Mouse (Mus musculus) cortical plate, adult 2 months (tissue): Measurements from ENCODE around the gene Tango2. TPM values are rescaled to one million over a fixed set of nuclear protein-coding genes. Genes with fewer than 3 reads are reported as not detected.
A peak's percentile ranks its signal among the peaks of the same experiment; 100 is the strongest.

ENCODE experiments used
- H3K27ac ChIP-seq: fragments of 200-500 bp; 2 replicates; pipeline ENCODE4 v1.5.1; 2012; ENCODE audit warnings: low read length, control low read depth, inconsistent platforms; ENCODE audit not compliant: insufficient read depth
- H3K4me1 ChIP-seq: fragments of 200-500 bp; 2 replicates; pipeline ENCODE4 v1.6.1; 2011; ENCODE audit warnings: low read length; ENCODE audit not compliant: control insufficient read depth, insufficient read depth
- H3K4me3 ChIP-seq: fragments of 200-500 bp; 2 replicates; pipeline ENCODE4 v1.5.1; 2011; ENCODE audit warnings: mild to moderate bottlenecking, low read length, control low read depth; ENCODE audit not compliant: insufficient read depth
- CTCF ChIP-seq: fragments of 200-500 bp; IDR thresholded peaks from 2 replicates; pipeline ENCODE4 v1.5.1; 2011; ENCODE audit warnings: mild to moderate bottlenecking, control low read depth, low read length; ENCODE audit not compliant: insufficient read depth; ENCODE audit errors: extremely low read depth
- POLR2A ChIP-seq: fragments of 200-500 bp; IDR thresholded peaks from 2 replicates; pipeline ENCODE4 v1.6.1; 2011; ENCODE audit warnings: mild to moderate bottlenecking, low read length, control low read depth; ENCODE audit not compliant: insufficient read depth; ENCODE audit errors: extremely low read depth
- polyA plus RNA-seq: library from polyadenylated mRNA; depleted of rRNA; stranded (reverse); fragments of >200 nt; gene quantifications from 2 replicates; pipeline ENCODE4 v1.2.3, GENCODE M21; 2012; rRNA removed

The Tango2 gene
- 231 and 235 TPM in 2 replicates for polyA plus RNA-seq

DNA sequence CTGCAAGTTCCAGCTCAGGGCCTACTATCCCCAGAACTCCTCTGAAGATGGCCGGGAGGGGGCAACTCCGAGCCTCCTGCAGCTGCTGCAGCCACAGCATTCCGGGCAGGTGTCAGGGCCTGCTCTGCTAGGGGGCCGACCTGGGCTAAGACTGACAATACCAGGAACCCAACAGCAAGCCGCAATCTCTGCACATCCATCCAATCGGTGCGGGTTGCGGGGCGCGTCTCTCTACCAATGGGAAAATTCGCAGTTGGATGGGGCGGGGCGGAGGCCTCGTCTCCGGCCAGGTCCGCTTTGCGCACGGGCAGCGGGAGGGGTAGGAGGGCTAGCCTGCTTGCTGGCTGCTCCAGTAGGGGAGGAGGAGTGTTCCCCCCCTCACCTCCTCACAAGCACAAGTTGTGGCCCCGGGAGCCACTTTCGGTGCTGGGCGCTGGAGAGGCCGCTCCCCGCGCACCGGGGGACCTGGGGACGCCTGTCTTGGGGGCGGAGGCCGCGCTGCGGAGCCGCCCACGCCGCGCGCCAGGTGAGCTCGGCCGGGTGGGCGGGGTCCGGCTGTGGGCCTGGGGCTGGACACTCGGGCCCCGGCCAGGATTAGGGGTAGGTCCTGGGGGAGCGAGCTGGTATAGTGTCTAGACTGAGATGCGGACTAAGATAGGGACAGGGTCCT is at the start of gene Tango2, which contains the start of gene Arvcf:
Gene Tango2, minus strand, starts transcription at position 173 of the 670 bp plus-strand sequence.
Gene Arvcf, plus strand, starts transcription at position 252 of the 670 bp plus-strand sequence.
- Histone ChIP-seq H3K4me3 (peak within 1 kb of the TSS; percentile 50), H3K4me1 (peaks cover 2% of the 10 kb centered on the region; the same call in 1 of the 2 replicates), H3K27ac (no peak within 1 kb of the TSS)
- no peak for TF ChIP-seq CTCF
- TF ChIP-seq POLR2A, result peak; percentile 84; the same call in 1 of the 2 replicates

DNA sequence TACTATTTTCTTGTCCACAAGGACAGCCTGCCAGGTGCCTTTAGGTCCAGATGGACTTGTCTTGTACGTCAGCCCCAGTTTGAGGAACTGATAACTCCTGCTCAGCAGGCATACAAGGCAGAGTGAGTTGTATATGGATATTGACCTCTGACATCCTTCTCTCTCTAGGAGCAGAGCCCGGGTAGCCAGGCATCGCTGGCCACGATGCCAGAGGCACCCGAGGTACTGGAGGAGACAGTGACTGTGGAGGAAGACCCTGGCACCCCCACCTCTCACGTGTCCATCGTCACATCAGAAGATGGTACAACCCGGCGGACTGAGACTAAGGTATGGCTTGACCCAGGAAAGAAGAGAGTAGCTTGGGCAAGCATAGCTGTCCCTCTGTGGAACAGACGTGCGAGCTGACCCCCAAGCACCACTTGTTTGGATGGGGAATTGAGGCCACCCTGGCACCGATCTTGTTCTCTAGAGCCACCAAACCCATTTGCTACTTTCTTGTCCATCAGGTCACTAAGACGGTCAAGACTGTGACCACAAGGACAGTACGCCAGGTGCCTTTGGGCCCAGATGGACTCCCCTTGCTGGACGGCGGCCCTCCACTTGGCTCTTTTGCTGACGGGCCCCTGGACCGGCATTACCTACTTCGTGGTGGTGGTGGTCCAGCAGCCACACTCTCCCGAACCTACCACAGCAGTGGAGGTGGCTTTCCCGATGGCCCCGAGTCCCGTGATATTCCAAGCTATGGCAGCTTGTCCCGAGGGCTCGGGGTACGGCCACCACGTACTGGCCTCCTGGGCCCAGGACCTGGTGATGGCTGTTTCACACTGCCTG is 49.1 kb upstream of the Tango2 start:
- no peak overlapping the region for H3K27ac ChIP-seq

DNA sequence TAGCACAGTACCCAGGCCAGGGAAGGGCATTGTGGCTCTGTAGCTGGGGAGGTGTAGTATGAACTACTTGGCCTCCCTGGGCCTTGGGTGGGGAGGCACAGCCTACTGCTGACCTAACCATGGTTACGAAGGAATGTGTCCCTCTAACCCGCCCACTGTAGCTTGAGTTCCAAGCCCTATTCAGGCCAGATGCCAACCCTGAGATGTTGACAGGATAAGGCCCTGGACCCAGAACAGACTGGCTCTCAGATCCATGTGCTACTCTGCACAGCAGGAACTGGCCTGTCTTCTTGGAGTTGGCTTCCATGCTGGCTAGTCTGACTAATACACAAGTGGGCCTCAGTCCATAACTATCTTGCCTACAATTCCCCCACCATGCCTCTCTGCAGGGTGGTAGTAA is 48.3 kb upstream of the Tango2 start:
- no peak for TF ChIP-seq CTCF
- no peak for TF ChIP-seq POLR2A
- Histone ChIP-seq H3K4me1 (peaks cover 9% of the 10 kb centered on the region), H3K4me3 (no peak overlapping the region), H3K27ac (no peak overlapping the region)

More for the DNA sequence above, 49.1 kb upstream of the Tango2 start:
- TF ChIP-seq CTCF (no peak), POLR2A (no peak)
- Histone ChIP-seq H3K4me3 (no peak overlapping the region), H3K4me1 (peaks cover 9% of the 10 kb centered on the region)

DNA sequence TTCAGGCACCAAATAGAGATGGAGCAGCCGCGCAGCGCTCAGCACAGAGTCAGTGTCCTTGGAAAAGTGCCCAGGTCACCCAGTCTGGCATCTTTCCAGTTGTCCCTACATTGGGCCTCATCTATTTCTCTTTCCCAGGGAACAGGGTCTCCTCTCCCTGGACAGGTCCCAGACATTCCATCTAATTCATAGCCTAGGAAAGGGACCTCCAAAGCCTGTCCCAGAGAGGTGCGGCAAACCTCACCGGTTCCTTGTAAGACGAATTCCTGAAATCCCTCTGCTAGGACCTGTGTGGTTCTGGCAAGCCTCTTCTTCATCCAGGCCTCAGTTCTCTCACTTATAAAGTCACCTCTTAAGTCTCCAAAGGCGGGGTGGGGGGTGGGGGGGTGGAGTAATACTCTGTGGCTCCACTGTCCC is 47.7 kb upstream of the Tango2 start:
- Histone ChIP-seq H3K27ac (no peak overlapping the region), H3K4me1 (peaks cover 8% of the 10 kb centered on the region), H3K4me3 (no peak overlapping the region)
- TF ChIP-seq CTCF (no peak), POLR2A (no peak)

DNA sequence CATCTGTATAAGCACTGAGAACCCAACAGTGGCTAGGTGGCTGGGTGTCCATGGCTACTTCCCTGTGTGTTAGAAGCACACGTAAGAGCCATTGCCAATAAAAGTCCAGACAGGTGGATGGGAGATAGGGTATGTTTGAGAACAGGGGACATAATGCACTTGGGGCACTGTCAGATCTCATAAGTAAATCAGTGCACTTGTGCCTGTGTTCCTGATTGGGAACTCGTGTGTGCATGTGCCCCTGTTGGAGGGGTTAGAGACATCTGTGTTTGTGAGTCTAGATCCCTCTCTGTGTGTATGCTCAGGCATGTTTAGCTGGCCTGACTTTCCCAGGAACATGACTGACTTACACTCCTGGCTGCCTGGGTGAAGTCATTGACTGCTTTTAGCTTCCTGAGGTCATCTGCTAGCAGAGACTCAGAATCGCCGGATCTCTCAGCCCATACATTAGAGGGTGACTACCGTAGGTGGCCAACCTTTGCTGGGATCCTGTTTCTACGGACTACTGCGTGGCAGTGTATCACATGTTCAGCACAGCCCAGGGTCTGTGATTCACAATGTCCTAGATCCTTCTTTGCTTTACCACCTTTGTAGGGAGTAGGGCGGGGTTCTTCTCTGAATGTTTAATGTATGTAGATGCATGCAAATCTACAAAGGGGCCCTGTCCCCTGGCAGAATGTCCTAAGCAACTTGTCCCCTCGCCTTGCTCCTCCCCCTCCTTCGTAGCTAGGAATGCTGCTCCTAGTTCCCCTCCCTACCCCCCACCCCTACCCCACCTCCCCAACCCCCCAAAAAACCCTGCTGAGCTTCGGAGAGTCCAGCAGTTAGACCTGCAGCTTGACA is 47.1 kb upstream of the Tango2 start:
- peaks cover 4% of the 10 kb centered on the region; the same call in 1 of the 2 replicates for H3K4me1 ChIP-seq
- H3K27ac ChIP-seq, result no peak overlapping the region
- no peak overlapping the region for H3K4me3 ChIP-seq
- TF ChIP-seq POLR2A (no peak), CTCF (no peak)

DNA sequence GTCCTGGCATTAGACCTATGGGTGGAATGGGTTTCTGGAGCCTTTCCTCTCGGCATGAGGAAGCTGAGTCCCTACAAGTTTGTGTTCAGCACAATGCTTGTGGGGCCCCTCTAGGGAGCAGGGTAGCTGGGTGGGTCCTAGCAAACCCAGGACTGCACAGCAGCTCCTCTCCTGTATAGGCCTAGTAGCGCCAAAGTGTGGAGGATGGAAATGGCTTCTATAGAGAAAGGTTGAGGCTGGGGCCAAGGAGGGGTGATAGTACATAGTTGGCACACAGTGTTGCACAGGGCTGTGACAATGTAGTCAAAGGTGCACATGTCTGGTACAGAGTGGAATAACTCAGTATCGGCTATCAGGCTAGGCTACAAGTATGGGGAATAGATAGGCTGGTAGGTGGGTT is 46.2 kb upstream of the Tango2 start:
- no peak overlapping the region for H3K4me3 ChIP-seq
- peaks cover 4% of the 10 kb centered on the region; the same call in 1 of the 2 replicates for H3K4me1 ChIP-seq
- no peak overlapping the region for H3K27ac ChIP-seq
- TF ChIP-seq POLR2A (no peak), CTCF (no peak)

DNA sequence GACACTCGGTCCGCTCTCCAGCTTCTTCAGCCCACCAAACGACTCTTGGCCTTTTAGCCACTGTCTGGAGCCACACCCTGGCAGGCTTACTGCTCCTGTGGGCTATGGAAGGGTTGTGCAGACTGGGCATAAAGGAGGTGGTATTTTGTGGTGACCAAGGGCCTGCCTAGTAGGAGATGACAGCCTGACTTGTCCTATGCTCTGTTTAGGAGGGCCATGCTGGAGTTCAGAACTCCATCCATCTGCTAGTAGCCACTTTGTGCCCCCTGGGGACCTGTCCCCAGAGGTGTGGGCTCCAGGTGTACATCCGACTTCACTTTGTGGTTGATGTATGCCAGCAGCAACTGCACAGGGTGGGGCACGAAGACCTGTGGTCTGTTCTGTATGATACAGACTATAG is 45.7 kb upstream of the Tango2 start:
- Histone ChIP-seq H3K4me3 (peak overlapping the region; percentile 45; the same call in 1 of the 2 replicates), H3K27ac (no peak overlapping the region), H3K4me1 (peaks cover 4% of the 10 kb centered on the region; the same call in 1 of the 2 replicates)
- no peak for TF ChIP-seq CTCF
- no peak for TF ChIP-seq POLR2A

DNA sequence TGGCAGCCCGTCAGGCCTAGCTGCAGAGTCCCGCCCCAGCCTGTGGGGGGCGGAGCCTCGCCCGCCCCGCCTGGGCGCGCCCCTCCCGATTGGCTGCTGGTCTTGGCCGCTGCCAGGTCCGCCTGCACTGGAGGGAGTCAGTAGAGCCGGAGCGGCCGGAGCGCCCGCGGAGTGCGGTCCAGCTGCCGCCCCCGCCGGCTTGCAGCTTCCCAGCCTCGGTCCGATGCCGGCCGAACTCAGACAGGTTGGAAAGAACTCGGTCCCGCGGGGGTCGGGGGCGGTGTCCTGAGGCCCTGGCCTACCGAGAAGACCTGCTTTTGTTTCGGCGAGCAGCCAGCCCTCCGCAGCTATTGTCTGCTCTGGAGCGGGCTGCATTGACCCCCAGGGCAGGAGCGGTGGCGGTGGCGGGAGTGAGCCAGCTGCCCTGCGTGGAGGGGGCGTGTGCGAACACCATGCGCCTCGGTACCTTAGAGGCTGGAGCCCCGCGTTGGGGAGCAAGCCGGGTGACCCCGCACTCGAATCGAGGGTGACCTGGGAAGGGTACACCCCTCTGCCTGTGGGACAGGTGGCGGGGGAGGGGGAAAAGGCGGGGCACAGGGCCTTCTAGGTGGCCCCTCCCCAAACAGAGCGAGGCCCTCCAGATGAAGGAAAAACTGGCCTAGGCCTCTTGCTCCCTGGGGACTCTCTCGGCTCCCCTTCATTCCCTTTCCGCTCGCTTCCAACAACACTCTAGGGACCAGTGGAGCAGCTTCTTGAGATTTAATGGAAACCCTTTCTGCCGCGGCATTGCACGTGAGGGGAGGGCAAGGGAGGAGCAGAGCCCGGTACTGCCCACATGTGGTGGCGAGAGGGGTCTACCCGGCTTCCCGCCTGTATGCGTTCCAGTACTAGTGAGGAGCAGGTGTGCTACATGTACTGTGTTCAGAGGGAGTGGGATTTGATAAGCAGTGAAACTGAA is 44.8 kb upstream of the Tango2 start:
- H3K4me1 ChIP-seq, result peaks cover 4% of the 10 kb centered on the region; the same call in 1 of the 2 replicates
- peak; percentile 34; the same call in 1 of the 2 replicates for TF ChIP-seq POLR2A
- TF ChIP-seq CTCF, result 0 out of 2 replicates have a peak, but pooled peaks have one; percentile 9
- H3K4me3 ChIP-seq, result peak overlapping the region; percentile 45
- no peak overlapping the region for H3K27ac ChIP-seq

DNA sequence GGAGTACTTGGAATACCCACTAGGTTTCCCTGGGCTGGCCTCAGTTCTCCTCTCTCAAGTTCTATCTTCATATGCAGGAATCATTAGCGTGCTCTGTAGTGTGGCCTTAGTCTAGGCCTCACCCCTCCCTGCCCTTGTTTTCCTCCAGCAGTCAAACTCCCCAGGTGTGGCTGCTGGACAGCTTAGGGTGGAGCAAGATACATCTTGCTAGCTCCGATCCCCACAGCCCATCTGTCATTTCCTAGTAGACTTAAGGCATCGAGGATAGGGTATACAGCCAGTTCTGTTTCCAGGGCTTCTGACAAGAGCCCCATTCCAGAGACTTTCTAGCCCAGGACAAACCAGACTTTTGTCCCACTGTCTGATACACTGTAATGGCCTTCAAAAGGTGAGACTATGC is 43.8 kb upstream of the Tango2 start:
- H3K4me1 ChIP-seq, result peaks cover 4% of the 10 kb centered on the region; the same call in 1 of the 2 replicates

More for the DNA sequence above, 43.8 kb upstream of the Tango2 start:
- no peak overlapping the region for H3K27ac ChIP-seq
- TF ChIP-seq CTCF (no peak), POLR2A (no peak)
- no peak overlapping the region for H3K4me3 ChIP-seq
